Mouse (Mus musculus) embryo, embryonic 10 days (tissue): ENCODE measurements at regions not wholly inside any gene's neighbourhood (a gene's known extent, or its start where the extent isn't known, plus 50 kb on each side); places are given as distances from the start of the nearest gene placed in this dataset.

Experiments used
- DNase-seq: peaks from one replicate; pipeline ENCODE4 v3.0.0-alpha.2; 2015; ENCODE audit warnings: low spot score

DNA sequence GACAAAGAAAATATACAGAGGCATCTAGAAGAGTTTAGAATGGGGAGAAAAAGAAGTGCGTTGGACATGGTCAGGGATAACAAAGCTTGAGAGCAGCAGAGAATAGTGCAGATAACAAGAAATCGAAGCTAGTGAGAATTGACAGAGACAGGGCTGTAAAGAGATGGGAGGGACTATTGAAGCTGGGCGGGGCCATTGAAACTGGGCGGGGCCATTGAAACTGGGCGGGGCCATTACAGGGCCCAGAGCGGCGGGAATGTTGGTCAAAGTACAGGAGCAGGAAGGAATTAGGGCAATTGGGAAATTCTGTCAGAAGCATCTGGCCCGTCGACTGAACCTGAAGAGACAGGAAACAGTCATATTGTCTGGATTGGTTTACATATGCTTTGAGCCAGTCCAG lies 243.3 kb upstream of the Srek1ip1 start:
- no peak for DNase-seq

DNA sequence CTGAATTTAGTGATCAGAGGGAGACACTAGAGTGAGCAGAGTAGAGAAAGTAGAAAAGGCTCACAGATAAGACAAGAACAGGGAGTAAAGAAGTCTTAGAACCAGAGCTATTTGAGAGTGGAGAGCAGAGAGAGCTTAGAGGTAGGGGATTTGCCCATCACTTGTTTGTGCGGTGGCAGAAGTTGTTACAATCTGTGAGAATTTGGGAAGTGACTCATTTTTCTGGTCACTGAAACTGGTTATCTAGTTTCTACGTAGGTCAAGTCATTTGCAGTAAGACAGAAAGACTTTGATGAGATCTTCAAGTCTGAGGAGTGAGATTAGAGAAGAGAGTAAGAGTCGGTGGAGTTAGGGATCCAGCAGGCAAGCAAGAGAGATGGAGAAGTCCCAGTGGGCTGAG lies 239.0 kb upstream of the Srek1ip1 start:
- DNase-seq = no peak

DNA sequence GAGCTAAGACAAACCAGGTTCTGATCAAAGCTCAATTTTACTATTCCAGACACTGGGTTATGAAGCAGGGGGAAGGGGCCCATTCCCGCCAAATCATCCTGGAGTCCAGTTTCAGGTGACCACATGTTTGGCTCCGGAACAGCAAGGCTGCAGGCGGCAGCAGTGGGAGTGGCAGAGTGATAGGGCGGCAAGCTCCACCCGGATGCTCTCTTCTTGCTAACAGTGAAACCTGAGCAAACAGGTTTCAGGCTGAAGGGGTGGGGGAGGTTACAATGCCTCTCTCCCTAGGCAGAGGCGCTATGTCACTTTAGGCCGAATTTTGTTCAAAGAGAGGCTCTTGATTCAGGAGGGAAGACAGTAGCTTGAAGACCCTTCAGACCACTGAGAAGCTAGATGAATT lies 235.7 kb upstream of the Srek1ip1 start:
- DNase-seq = peak; percentile 37

DNA sequence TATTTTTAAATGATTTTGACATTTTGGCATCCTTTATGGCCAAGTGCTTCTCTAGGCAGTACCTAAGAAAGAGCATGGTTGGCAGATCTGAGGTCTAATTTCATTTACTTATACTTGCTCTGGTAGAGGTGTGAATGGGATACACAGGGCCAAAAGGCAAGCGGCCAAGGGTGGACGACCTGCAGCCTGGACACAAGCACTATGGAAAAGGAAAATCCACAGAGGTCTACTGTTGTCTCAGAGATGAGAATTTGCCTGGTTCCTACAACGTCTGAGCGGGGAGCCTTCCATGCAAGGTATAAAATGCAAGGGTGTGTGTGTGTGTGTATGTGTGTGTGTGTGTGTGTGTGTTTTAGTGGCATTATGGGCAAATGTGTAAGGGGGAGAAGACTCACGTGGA lies 232.4 kb upstream of the Srek1ip1 start:
- no peak for DNase-seq

DNA sequence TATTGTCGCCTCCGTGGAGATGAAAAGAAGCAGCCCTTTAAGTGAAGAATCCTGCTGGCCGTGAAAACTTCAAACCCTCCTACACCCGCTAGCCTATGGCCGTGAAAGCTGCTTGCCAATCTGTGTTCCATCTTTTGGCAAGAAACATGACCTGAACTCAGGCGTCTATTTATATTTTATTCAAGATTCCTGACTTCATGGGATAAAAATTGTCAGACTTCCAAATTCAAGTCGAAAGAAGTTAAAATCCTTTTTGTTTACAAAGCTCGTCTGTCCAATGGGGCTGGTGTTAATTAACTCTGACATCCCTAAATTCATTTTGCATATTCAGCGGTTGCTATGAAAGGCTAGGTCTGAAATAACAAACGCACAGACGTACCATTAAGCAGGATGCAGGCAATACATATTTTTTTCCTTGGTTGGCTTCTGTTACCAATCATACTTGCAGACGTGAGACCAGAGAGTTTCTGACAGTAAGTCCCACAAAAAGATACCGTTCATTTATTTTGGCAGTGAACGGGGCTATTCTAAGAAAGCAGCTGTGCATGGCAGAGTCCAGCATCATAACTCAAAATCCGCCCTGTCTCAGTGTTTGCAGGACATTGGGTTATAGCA lies 231.7 kb upstream of the Srek1ip1 start:
- DNase-seq = no peak

DNA sequence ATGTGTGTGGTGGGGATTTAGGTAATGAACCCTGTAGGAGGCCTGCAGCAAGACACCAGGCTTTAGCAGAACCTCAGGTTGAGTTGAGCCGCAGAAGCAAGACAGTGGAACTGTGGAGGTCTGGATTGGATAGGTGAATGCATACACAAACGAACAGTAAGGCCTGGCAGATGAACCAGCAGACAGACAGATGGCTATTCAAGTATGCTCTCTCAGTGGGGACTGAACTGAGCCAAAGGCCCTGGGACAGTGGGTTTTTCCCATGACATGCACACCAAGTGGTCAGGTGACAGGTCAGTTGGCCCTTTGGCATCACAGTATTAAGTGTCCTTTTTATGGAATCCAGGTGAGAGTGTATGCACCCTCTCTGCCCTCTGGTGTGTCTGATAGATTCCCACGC lies 229.7 kb upstream of the Srek1ip1 start:
- no peak for DNase-seq

DNA sequence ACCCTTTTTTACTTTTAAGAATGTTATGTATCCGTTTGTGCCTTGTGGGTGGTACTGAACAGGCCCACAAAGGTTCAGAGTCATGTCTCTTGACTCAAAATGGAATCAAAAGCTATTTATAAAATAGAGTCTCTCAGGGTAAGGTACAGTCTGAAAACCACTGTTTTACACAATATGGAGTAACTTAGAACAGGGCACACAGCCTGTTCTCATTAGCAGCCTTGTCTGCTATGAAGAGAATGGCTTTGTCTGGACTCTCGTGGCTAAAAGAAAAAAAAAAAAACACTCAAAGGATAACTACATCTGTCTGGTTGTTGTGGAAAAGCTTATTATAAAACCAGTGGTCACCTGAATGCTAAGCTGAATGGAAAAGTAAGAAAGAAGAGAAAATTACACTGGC lies 229.3 kb upstream of the Srek1ip1 start:
- DNase-seq = no peak

DNA sequence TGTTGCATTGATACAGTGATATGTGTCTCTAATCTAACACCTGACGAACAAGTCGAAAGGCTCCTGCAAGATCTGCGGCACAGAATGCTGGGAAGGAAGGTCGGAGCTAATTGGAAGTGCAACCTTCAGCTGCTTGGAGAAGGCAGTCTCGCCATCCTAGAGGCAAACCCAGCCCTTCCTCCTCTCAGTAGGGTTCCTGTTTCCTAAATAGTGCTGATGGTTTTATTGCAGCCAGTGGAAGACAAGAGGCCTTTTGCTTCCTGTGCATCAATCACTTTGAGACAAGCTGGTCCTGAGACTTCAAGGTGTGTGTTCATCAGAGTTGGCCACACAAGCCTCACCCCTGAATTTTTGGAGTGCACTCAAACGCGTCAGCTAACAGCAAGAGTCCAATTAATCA lies 228.4 kb upstream of the Srek1ip1 start:
- peak; percentile 59 for DNase-seq

DNA sequence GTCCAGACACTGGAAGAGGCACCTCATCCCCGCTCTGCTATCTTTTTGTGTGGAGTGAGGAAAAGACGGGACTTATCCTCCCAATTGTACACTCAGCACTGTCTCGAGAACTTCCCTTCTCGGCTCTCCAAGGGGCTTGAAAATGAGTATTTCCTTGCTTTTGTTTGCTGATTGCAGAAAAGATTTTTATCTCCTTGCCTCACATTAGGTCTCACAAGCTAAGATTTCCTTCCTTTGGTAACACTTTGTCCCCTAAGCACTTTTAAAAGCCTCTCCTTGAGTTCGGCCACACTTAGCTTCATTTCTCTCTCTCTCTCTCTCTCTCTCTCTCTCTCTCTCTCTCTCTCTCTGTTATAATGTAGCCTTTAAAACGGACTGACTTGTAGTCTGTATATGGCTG lies 222.5 kb upstream of the Srek1ip1 start:
- DNase-seq = no peak

DNA sequence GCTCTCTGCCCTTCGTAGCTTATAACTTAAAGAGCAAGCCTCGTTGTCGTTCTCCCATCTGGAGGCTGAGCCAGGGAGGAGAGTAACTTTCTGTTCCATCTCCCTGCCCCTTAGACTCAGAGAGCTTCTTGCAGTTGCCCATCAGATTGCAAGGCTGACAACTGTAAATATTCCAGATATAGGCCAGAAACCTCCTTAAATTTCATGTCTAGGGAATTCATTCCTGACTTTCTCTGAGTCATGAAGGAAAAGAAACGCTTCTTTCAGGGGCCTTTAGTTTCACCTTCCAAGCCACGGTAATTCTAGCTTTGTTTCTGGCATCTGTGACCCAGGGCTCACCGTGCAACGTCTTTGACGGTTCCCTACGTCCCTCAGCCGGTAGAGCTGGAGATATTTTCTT lies 220.0 kb upstream of the Srek1ip1 start:
- DNase-seq = no peak

DNA sequence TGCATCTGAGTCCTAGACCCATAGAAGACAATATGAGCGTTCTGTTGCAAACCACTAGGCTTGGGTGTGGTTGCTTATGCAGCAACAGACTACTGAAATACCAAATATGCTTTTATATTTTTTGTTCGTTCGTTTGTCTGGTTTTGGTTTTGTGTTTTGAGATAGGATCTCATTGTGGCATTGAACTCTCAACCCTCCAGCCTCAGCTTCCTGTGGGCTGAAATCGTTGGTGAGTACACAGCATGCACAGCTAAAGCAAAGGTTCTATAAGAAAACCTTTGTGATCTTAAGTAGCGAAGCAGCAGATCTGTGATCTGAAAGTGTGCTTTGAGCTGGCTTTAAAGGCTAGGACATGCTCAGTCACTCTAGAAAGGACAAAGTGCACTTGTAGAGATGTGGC lies 217.9 kb upstream of the Srek1ip1 start:
- DNase-seq = no peak

DNA sequence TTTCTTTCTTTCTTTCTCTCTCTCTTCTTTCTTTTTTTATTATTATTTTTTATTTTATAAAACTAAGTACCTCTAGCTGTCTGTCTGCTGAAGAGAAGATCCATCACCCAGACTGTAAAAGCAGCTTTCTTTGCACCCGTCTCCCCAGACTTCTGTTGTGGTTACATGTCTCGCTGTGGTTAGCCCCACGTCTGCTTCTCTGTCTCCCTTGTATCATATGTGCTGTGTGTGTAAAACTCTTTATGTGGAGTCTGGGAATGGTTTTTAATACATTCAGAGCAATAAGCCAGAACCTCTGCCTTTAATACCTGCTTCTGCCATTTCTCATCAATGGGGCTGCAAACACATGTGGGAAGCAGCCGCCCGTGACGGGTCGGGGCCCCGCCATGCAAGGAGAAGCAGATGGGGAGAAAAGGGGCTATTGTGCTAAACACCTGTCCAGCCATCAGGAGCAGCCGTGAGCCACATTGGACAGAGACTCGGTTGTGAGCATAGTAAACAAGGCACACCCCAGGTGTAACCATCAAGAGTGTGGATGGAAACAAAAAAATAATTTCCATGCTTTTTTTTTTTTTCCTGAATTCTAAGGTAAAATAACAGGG lies 216.0 kb upstream of the Srek1ip1 start:
- peak; percentile 20 for DNase-seq

DNA sequence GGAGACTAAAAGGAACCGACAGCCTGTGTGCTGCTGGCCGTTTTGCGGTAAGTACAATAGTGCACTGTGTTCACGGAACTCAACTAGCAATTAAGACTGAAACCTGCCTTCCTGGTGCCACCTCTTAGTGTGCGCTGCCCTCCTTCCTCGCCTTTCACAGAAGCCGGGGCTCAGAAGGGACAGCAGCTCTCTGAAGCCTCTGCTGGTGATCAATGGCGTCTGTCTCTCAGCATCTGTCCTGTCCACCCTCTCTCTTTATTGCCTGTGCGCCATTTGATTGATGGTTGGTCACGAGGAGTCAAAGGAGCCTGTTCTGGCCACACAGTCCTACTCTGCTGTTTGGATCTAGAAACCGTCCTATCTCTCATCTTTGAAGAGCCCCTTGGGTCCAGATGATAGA lies 214.4 kb upstream of the Srek1ip1 start:
- peak; percentile 63 for DNase-seq

DNA sequence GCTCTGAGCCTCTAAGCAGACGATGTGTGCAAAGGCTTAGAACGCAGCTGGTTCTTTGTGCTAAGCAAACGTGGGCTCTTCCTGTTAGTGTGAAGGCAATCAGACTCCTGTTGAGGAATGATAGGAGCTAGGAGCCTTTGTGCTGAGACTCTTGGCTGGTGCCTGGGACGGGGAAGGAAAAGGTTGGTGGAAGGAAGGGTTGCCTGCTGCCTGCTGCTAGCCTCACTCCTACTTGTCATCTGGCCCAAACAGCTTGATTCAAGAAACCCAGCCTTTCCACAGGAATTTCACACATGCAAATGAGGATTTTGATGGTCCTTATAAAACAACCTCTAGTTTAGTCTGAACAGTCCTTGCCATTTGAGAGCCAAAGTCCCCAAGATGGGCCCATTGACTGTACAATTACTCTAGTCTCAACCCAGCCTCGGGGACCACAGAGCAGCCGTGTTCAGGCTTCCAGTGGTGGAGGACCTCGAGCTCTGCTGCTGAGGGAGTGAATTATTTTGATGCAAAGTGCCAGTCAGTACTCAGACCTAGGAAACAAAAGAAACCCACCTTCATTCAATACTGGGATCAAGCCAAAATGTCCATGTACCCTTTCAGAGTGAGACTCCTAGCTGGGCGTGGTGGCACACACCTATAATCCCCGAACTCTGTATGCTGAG lies 211.5 kb upstream of the Srek1ip1 start:
- DNase-seq = no peak
